Mouse (Mus musculus): ENCODE results near the gene Slc10a2.
"Not testable (repeated sequence)": the region's sequence is repeated elsewhere in the genome, so short reads cannot be mapped to it uniquely, and the experiment has no call there.

The Slc10a2 gene

DNA sequence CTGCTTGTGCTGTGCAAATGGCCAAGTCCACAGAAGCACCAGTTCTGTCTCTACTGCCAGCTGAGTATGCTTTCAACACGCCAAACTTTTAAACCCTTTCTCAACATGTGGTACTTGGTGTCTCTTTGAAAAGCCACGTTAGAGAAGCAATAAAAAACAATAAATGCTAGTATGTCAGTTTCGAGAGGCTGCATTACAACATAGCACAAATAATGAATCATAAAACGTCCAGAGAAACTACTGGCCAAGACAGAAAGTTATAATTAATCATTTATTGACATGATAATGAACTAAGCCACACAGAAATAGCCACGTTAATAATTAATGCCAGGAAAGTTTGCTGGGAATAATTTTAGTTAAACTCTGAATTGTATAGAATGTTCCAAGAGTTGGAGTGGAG is at the start of gene Slc10a2:
Slc10a2 (minus strand) TSS at position 166 of the 400 bp plus-strand sequence.
- DNase-seq (ENCODE audit: low spot score), result no peak

- no peak for DNase-seq (ENCODE audit: low spot score)
These were observed 24.2 kb upstream of the Slc10a2 start for GRCm38 (mm10) chr8:5129322-5129829.

GRCm38 (mm10) chr8:5106855-5107254 is 1.7 kb upstream of the Slc10a2 start:
- no peak for DNase-seq (ENCODE audit: low spot score)

DNA sequence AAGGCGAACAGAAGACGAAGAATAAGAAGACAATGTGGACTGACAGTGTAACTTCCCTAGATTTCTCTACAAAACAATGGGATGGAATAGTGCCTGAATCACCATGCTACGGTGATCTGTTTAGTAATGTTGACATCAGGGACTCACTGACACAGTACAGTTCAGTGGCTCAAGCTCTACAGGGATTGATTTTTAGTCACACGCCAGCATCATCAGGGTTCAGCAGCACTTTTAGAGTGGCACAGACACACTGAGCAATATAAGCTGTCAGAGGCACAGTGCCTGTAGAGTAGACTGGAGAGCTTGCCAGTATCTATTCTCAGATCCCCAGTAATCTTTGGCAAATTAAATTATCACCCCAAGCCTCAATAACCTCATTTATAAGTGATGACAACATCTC is 9.8 kb downstream of the Slc10a2 start:
- DNase-seq (ENCODE audit: low spot score), result no peak

DNA sequence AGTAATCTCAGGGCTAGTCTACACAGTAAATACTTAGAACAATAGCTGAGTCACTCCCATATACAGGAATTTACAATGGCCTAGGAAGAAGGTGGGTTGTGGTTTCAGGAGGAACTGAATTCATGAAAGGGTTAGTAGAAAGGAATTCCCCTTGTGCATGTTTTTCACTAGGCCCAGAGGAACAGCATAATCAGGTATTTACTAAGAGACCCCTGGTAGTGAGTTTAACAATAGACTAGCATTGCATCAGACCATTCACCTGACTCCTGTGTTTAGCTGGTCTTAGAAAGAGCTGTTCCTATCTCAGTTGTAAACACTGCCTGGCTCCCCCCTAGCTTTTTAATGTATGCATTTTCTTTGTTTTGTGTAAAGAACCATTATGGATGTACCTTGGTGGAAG is 11.2 kb downstream of the Slc10a2 start:
- DNase-seq (ENCODE audit: low spot score), result not testable (repeated sequence)

DNA sequence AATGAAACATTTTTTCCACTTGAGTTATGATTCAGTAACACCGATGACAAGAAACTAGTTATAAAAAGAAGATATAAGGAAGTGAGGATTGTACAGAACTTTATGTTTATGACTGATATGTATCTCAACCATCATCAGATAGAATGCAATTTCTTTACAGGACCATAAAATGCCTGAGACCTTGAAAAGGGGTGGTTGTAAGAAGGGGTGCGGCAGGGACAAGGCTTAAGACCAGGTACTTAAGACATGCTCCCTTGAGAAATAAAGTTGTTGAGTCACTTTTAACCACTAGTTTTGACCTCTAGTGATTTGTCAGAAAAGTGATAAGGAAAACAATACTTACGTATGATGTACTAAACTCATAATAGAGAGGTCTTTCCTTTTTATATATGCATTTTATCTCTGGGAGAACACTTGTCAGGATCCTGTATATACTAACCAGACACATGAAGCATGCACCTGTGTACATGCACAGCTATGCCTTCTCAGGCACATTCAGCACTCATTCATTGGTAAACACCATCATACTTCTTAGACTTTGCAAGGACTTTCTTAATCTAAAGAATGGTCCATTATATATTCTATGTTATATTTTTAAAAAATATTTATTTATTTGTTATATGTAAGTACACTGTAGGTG is 31.4 kb downstream of the Slc10a2 start:
- no peak for DNase-seq (ENCODE audit: low spot score)

GRCm38 (mm10) chr8:5058888-5059287 is 46.3 kb downstream of the Slc10a2 start:
- no peak for DNase-seq (ENCODE audit: low spot score)

DNA sequence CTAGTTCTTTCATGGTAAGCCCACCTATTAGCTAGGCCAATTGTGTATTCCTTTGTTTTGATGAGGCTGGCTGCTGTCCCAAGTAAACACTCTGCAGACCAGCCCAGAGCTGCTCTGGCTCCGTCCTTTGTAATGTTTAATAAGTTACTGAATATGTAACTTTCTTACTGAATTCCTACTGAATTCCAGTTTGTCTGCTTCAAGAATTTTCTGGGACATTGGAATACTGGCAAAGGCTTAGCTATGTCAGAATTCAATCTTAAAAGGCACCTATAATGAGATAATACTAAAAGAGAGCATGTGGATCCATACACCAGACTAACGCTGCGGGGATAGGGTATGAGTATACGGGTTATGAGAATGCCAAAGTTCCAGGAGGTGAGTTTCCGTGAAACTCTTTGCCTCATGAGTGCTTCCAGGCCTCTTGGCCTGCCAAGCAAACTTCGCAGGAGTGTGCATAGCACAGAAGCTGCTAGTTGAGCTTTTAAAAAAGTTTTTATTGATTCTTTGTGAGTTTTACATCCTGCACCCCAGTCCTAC is 60.7 kb downstream of the Slc10a2 start:
- DNase-seq (ENCODE audit: low spot score), result not testable (repeated sequence)

GRCm38 (mm10) chr8:5038811-5039561 is 66.2 kb downstream of the Slc10a2 start:
- DNase-seq (ENCODE audit: low spot score), result no peak
